Mouse (Mus musculus) kidney, adult 2 months (tissue): Measurements from ENCODE around the gene Snap91. TPM values are rescaled to one million over a fixed set of nuclear protein-coding genes. Genes with fewer than 3 reads are reported as not detected.
A peak's percentile ranks its signal among the peaks of the same experiment; 100 is the strongest.

Source experiments
- DNase-seq: peaks from one replicate; pipeline ENCODE4 v3.0.0; 2021
- H3K27ac ChIP-seq: fragments of 200-500 bp; 2 replicates; pipeline ENCODE4 v1.5.1; 2012; ENCODE audit warnings: low read depth, low read length, control low read depth, inconsistent platforms; ENCODE audit not compliant: insufficient read depth
- H3K27me3 ChIP-seq: fragments of 200-500 bp; replicated peaks from 2 replicates; pipeline ENCODE4 v1.6.1; 2012; ENCODE audit warnings: mild to moderate bottlenecking, moderate library complexity, low read length, inconsistent platforms; ENCODE audit not compliant: control insufficient read depth, insufficient read depth
- H3K36me3 ChIP-seq: fragments of 200-500 bp; 2 replicates; pipeline ENCODE4 v1.6.1; 2012; ENCODE audit warnings: mild to moderate bottlenecking, moderate library complexity, low read length, inconsistent platforms; ENCODE audit not compliant: control insufficient read depth, insufficient read depth
- H3K4me1 ChIP-seq: fragments of 200-500 bp; 2 replicates; pipeline ENCODE4 v1.6.1; 2011; ENCODE audit warnings: low read length; ENCODE audit not compliant: control insufficient read depth, insufficient read depth
- H3K4me3 ChIP-seq: fragments of 200-500 bp; 2 replicates; pipeline ENCODE4 v1.5.1; 2011; ENCODE audit warnings: mild to moderate bottlenecking, low read depth, low read length, control low read depth; ENCODE audit not compliant: insufficient read depth
- CTCF ChIP-seq: fragments of 200-500 bp; conservative IDR thresholded peaks from 2 replicates; pipeline ENCODE4 v1.5.1; 2011; ENCODE audit warnings: low read depth, mild to moderate bottlenecking, control low read depth, low read length, moderate library complexity, mixed read lengths; ENCODE audit not compliant: insufficient read depth, insufficient read length
- POLR2A ChIP-seq: fragments of 200-500 bp; IDR thresholded peaks from one replicate; pipeline ENCODE4 v1.6.1; 2011; ENCODE audit warnings: low read depth, low read length, control low read depth
- WGBS: fragments of 180-500 bp; shearing (Covaris S2); methylation state at CpG from one replicate; pipeline ENCODE4 v1.1.7; 2018; 5-methylcytosine and 5-hydroxymethylcytosine counted together
- polyA plus RNA-seq: library from polyadenylated mRNA; depleted of rRNA; stranded (reverse); fragments of >200 nt; gene quantifications from 2 replicates; pipeline ENCODE4 v1.2.3, GENCODE M21; 2012

The Snap91 gene
- polyA plus RNA-seq, 1 experiment: 4.1 TPM

DNA sequence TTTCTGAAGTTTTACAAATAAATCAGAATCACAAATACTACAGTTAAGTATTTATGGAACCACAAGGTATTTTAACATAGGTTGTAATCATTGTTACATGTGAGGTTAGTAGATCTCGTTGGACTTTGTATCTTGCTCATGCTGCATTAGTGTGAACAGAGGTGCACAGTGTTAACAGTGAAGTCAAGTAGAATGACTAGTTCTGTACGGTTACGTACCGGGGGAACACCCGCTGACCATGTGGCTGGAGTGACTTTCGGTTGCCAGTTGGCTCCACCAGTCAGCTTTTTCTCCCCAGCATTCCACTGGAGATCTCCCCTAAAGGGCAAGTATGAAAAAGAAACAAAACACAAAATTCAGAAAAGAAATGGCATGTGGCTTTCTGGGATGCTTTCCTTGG is 105.1 kb downstream of the Snap91 start:
- WGBS: 92% methylated on average over 6 of the region's 6 CpGs
- Histone ChIP-seq H3K27ac (no peak overlapping the region), H3K4me1 (no peaks in the 10 kb centered on the region), H3K27me3 (no peaks in the 10 kb centered on the region), H3K36me3 (no peaks in the 10 kb centered on the region), H3K4me3 (no peak overlapping the region)
- DNase-seq: no peak
- no peak for TF ChIP-seq CTCF
- no peak for TF ChIP-seq POLR2A

DNA sequence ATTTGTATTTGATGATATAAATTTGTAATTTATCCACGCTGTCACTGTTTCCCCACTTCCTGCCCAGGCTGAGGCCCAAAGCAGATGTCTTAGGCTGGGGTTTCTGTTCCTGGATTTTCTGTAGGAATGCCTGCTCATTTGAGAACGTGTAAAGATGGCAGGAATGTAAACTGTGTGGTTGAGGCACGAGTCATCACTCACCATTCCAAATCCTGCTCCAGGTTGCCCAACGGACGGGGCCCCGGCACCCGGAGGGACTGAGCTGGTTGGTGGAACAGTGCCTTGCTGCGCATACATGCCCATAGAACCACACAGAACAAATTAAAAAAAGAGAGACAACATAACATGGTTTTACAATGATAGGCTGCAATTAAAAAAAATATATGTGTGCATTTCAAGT is 106.5 kb downstream of the Snap91 start:
- Histone ChIP-seq H3K27ac (no peak overlapping the region), H3K27me3 (no peaks in the 10 kb centered on the region; the same call in 1 of the 2 replicates), H3K36me3 (no peaks in the 10 kb centered on the region), H3K4me1 (no peaks in the 10 kb centered on the region), H3K4me3 (no peak overlapping the region)
- DNase-seq: no peak
- WGBS: 79% methylated on average over 8 of the region's 8 CpGs
- TF ChIP-seq CTCF (no peak), POLR2A (no peak)

DNA sequence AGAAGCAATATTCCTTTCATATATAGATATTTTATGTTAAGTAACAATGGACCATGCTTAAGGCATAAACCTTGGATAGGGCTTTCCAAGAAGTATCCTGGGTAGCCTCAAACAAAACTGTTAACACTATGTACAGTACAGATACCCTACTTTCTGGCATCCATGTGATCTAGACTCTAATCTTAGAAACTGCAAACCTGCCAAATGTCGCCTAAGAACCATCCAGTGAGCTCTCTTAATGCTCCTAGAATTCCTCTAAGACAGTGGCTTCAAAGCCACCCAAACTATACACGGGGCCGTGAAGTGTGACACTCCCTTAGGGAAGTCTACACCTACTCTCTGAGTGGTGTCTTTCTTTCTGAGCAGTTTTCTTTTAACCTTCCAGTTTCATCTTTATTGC is 107.6 kb downstream of the Snap91 start:
- 65% methylated on average over 3 of the region's 3 CpGs for WGBS
- Histone ChIP-seq H3K27me3 (no peaks in the 10 kb centered on the region; the same call in 1 of the 2 replicates), H3K27ac (no peak overlapping the region), H3K4me3 (no peak overlapping the region), H3K4me1 (no peaks in the 10 kb centered on the region), H3K36me3 (no peaks in the 10 kb centered on the region)
- no peak for DNase-seq
- TF ChIP-seq CTCF: no peak
- TF ChIP-seq POLR2A: no peak

DNA sequence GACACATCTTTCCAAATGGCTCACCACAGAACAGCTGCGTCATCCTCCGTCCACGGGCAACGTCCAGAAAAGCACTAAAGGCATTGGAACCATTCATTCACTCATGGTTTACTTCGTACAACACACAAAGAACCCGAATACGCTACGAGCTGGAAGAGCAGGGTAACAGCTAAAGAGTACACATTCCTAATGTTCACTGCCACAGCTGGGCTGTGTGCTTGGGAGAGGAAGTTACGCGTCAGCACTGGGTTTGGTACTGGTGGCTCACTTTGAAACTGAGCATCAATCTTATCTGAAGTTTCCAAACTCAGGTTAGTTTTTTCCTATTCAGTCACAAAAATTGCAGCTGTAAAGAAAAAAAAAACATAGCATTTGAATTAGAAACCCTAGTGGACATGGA is 113.5 kb downstream of the Snap91 start:
- DNase-seq: no peak
- Histone ChIP-seq H3K4me1 (no peaks in the 10 kb centered on the region), H3K4me3 (no peak overlapping the region), H3K36me3 (no peaks in the 10 kb centered on the region), H3K27ac (no peak overlapping the region), H3K27me3 (no peaks in the 10 kb centered on the region; the same call in 1 of the 2 replicates)
- 86% methylated on average over 10 of the region's 10 CpGs for WGBS
- no peak for TF ChIP-seq CTCF

DNA sequence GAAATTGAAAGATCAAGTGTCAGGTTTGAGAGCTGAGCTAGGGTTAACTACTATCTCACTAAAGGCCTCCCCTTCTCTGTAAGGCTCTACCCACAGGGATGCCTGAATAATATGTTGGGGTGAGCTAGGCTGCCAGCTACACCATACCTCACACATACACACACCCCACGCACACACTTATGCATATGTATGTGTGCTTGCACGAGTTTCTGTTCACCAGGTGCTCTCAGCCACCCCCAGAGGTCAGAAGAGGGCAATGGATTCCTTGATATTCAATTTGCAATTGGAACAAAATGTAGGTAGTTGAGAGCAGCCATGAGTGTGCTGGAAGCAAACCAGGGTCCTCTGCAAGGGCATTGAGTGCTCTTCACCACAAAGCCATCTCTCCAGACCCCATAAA is 116.5 kb downstream of the Snap91 start:
- H3K27me3 ChIP-seq: no peaks in the 10 kb centered on the region
- no peak overlapping the region for H3K27ac ChIP-seq
- H3K4me1 ChIP-seq: no peaks in the 10 kb centered on the region
- no peak for DNase-seq
- H3K36me3 ChIP-seq: no peaks in the 10 kb centered on the region
- 45% methylated on average over 2 of the region's 2 CpGs for WGBS
- no peak overlapping the region for H3K4me3 ChIP-seq
- TF ChIP-seq CTCF (no peak), POLR2A (no peak)

DNA sequence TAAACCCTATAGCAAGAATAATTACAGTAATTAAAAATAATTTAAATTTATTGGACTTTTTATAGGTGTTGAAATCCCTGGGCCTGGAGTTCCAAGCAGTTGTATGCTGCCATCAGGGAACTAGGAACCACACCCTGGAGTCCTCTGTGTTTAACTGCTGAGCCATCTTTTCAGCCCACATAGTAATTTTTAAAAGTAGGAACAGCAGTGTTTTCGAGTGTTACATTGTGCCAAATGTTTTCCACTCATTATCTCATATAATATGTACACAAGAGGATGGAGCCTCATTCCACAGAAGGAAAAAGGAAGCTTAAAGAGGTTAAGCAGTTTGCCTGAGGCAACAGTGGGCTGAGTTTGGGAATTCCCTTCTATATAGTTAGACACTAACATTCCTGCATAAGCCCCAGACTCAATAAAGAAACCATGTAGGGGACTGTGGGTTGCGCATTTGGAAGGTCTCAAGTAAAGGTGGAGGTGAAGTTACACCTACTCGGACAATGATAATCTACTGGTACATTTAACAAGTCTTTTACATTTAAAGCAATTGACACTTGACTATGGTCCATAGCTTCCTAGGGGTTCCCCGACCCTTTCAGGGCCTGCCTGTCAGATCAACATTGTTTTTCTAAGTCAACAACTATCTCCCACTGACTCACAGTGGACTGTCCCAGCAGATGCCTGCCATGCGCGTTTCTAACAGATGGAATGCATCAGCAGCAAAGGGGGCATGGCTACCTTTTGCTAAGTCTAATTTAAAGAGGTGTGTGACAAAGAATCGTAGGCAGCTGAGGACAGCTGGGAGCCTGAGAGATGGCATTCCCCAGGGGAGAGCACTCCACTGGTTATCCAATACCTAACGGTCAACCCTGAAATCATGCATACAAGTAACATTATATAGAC is 117.7 kb downstream of the Snap91 start:
- Histone ChIP-seq H3K4me3 (no peak overlapping the region), H3K27ac (no peak overlapping the region), H3K36me3 (no peaks in the 10 kb centered on the region), H3K4me1 (no peaks in the 10 kb centered on the region), H3K27me3 (no peaks in the 10 kb centered on the region)
- 59% methylated on average over 8 of the region's 8 CpGs for WGBS
- TF ChIP-seq CTCF (no peak), POLR2A (no peak)
- no peak for DNase-seq

DNA sequence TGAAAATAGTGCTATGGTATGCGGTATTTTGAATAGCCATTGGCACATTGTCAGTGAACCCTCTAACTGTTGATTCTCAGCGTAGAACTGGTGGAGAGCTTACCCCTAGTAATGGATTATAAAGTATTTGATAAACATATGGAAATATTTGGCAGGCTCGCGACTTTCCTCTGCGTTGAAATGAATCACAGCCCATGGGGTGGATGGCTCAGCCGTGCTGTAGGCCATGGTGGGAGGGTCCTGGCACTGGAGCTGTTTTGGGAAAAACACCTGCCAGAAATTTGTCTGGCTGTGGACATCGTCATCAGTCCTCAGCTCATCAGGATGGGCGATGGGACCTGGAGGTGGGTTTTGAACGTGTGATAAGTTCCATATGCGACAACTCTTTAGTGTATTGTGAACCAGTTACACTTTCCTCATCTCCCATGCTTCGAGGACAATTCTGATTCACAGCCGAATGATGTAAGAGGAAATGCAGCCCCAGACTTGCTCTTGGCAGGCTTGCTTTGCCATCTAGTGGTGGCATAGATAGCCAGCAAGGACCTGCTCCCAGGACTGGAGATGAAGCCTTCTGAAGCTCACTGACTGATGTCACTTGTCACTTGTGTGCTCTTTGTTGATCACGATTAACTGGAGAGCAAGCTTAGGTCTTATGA is 134.4 kb downstream of the Snap91 start:
- H3K27ac ChIP-seq: no peak overlapping the region
- no peaks in the 10 kb centered on the region for H3K27me3 ChIP-seq
- no peaks in the 10 kb centered on the region for H3K36me3 ChIP-seq
- H3K4me3 ChIP-seq: no peak overlapping the region
- WGBS: 30% methylated on average over 13 of the region's 13 CpGs
- peak; percentile 69 for DNase-seq
- no peak for TF ChIP-seq POLR2A
- peak; percentile 98; the same call in 1 of the 2 replicates for TF ChIP-seq CTCF
- H3K4me1 ChIP-seq: no peaks in the 10 kb centered on the region
